Mouse (Mus musculus) T-helper 1 cell (primary cell): ENCODE results near the gene Dcaf11.

ENCODE experiments used
- in situ Hi-C: fragments of 300-600 bp; cut with MboI, MseI; formaldehyde crosslinking; loops from one replicate; pipeline ENCODE4 v1.15.1; 2025; ENCODE audit warnings: high pct_unique_total_duplicates

The Dcaf11 gene

GRCm38 (mm10) chr14:55559799-55560201 lies at the start of gene Dcaf11:
Dcaf11 (plus strand) TSS chr14:55560006.
- in situ Hi-C loops: no loop called here

GRCm38 (mm10) chr14:55510125-55510731 lies 49.6 kb upstream of the Dcaf11 start, which contains the start of gene Cpne6:
Cpne6 (plus strand) TSS chr14:55510445.
- in situ Hi-C loops: no loop called here

GRCm38 (mm10) chr14:55511037-55511436 lies 48.8 kb upstream of the Dcaf11 start:
- in situ Hi-C loops: no loop called here

GRCm38 (mm10) chr14:55513927-55514326 lies 45.9 kb upstream of the Dcaf11 start:
- in situ Hi-C loops: no loop called here

GRCm38 (mm10) chr14:55515846-55516245 lies 44.0 kb upstream of the Dcaf11 start:
- in situ Hi-C loops: no loop called here

GRCm38 (mm10) chr14:55518897-55519296 lies 40.9 kb upstream of the Dcaf11 start:
- in situ Hi-C loops: no loop called here

GRCm38 (mm10) chr14:55519604-55520003 lies 40.2 kb upstream of the Dcaf11 start:
- in situ Hi-C loops: no loop called here

- in situ Hi-C loops: no loop called here
Measured at GRCm38 (mm10) chr14:55520451-55521361, 39.1 kb upstream of the Dcaf11 start.

- in situ Hi-C loops: no loop called here
Measured at GRCm38 (mm10) chr14:55524062-55524461, 35.7 kb upstream of the Dcaf11 start.

- in situ Hi-C loops: no loop called here
Measured at GRCm38 (mm10) chr14:55524785-55525184, 35.0 kb upstream of the Dcaf11 start, which contains the start of gene Nrl. Nrl (minus strand) TSS chr14:55524981.

- in situ Hi-C loops: no loop called here
Measured at GRCm38 (mm10) chr14:55526674-55527073, 33.1 kb upstream of the Dcaf11 start.

GRCm38 (mm10) chr14:55527940-55528339 lies 31.9 kb upstream of the Dcaf11 start:
- in situ Hi-C loops: no loop called here

GRCm38 (mm10) chr14:55536116-55536745 lies 23.6 kb upstream of the Dcaf11 start:
- in situ Hi-C loops: no loop called here

- in situ Hi-C loops: no loop called here
Measured at GRCm38 (mm10) chr14:55540067-55540786, 19.6 kb upstream of the Dcaf11 start, which contains the start of gene Pck2. Pck2 (plus strand) TSS chr14:55540266.

GRCm38 (mm10) chr14:55540787-55541321 lies 19.0 kb upstream of the Dcaf11 start:
- in situ Hi-C loops: no loop called here

GRCm38 (mm10) chr14:55542268-55542667 lies 17.5 kb upstream of the Dcaf11 start:
- in situ Hi-C loops: no loop called here

GRCm38 (mm10) chr14:55544334-55544733 lies 15.5 kb upstream of the Dcaf11 start:
- in situ Hi-C loops: no loop called here

GRCm38 (mm10) chr14:55550191-55550590 lies 9.6 kb upstream of the Dcaf11 start:
- in situ Hi-C loops: no loop called here

GRCm38 (mm10) chr14:55551347-55551746 lies 8.5 kb upstream of the Dcaf11 start:
- in situ Hi-C loops: no loop called here

GRCm38 (mm10) chr14:55551794-55552193 lies 8.0 kb upstream of the Dcaf11 start:
- in situ Hi-C loops: no loop called here

GRCm38 (mm10) chr14:55554635-55555034 lies 5.2 kb upstream of the Dcaf11 start:
- in situ Hi-C loops: no loop called here
